Mouse (Mus musculus) macrophage (primary cell): Measurements from ENCODE around the gene Litaf. TPM values are rescaled to one million over a fixed set of nuclear protein-coding genes. Genes with fewer than 3 reads are reported as not detected.

ENCODE experiments used
- H3K27ac ChIP-seq: fragments of 350-480 bp; formaldehyde crosslinking; 2 replicates; pipeline ENCODE4 v1.9.0; 2021
- H3K36me3 ChIP-seq: fragments of 350-480 bp; formaldehyde crosslinking; 2 replicates; pipeline ENCODE4 v1.9.0; 2021; ENCODE audit errors: inconsistent target
- H3K4me3 ChIP-seq: fragments of 350-480 bp; formaldehyde crosslinking; 2 replicates; pipeline ENCODE4 v1.9.0; 2021; ENCODE audit errors: inconsistent target
- H3K79me2 ChIP-seq: fragments of 350-480 bp; formaldehyde crosslinking; 2 replicates; pipeline ENCODE4 v1.9.0; 2021; ENCODE audit errors: inconsistent target
- WGBS: methylation state at CpG from one replicate; pipeline ENCODE4 v1.1.7; 2026; ENCODE audit warnings: inconsistent platforms; ENCODE audit not compliant: missing documents; 5-methylcytosine and 5-hydroxymethylcytosine counted together
- polyA plus RNA-seq: library from polyadenylated mRNA; stranded (reverse); fragments of 250-400 nt; gene quantifications from 3 replicates; pipeline ENCODE4 v1.2.4, GENCODE M21; 2018; ENCODE audit warnings: inconsistent platforms

Litaf gene
- polyA plus RNA-seq, 1 experiment from 2014 or later = 1,163 TPM

DNA sequence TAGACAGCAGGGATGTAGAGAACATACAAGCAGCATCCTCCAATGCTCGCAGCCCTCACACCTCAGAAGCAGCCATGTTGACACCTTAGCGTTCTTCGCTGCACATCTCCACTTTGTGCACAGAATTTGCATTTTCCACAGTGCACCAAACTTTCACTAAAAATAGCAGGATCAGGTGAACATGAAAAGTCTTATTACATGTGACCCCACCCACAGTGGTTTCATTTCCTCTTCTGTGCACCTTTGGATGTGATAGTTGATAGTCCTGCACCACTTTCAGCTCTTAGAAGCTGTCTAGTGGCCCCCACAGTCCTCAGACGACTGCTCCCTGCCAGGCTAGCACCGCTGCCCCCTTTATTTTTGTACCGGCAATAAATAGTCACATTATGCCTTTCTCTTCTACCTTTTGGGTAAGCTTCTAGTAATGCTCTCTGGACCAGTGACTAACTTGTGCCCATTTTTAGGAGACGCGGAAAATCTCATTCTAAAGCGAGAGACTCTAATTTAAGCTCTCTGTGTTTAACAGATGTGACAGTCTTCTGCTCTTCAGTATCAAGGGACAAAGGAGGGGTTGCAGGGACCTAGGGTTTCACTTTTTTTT, 11.7 kb upstream of the Litaf start:
- Histone ChIP-seq H3K27ac (no peak overlapping the region), H3K36me3 (peaks cover 56% of the 10 kb centered on the region), H3K4me3 (no peak overlapping the region), H3K79me2 (no peaks in the 10 kb centered on the region)
- 87% methylated on average over 9 of the region's 9 CpGs for WGBS

DNA sequence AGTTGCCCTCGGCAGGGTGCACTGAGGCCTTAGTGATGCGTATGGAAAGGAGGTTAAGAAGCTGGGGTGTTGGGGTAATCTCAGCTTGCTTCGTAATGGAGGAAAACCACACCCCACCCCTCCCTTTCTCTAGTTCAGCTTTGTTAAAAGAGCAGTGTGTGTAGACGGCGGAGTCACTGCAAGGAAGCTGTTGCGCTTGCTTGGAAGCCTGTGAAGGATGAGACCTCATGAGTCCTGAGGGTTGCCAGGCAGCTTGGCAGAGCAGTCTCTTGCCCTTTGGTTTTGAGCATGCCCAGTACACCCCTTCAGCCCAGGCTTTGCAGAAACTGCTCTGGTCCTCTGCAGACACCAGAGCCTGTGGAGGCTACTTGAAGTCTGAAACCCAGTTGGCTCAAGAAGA, 7.1 kb upstream of the Litaf start:
- WGBS = 71% methylated on average over 6 of the region's 6 CpGs
- no peak overlapping the region for H3K4me3 ChIP-seq
- H3K27ac ChIP-seq = no peak overlapping the region
- H3K36me3 ChIP-seq = peaks cover 39% of the 10 kb centered on the region
- no peaks in the 10 kb centered on the region for H3K79me2 ChIP-seq

DNA sequence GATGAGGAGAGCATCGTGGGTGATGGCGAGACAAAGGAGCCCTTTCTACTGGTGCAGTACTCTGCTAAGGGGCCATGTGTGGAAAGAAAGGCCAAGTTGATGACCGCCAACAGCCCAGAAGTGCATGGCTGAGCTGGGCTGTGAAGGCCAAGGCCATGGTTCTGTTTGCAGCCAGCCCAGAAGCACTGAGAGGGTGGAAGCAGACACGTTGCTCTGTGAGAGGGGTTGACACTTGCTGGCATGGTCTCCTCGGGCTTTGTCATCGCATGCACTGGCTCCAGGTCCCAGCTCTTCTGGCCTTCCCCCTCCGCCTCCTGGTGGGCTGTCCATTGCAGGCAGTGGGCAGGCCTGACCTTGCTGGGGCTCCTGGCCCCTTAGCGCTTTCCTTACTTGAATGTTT, 6.5 kb upstream of the Litaf start:
- 100% methylated on average over 8 of the region's 8 CpGs for WGBS
- no peak overlapping the region for H3K4me3 ChIP-seq
- no peak overlapping the region for H3K27ac ChIP-seq

DNA sequence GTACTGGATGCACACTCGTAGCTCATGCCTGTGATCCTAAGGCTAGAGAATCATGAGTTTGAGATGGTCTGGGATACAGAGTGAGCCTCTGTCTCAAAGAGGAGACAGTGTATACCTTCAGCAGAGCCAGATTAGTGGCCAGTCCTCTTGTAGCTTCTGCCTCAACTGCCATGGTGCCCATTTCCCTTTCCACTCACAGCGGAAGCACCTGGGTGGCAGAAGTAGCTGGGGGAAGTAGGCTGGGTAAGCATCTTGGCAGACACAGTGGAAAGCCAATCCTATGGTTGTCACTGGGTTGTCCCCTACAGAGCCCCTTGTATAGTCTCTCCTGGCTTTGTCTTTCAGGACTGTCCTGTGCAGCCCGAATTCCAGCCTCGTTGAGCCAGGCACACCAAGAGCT, 5.9 kb upstream of the Litaf start:
- 81% methylated on average over 4 of the region's 4 CpGs for WGBS
- Histone ChIP-seq H3K79me2 (no peaks in the 10 kb centered on the region), H3K27ac (no peak overlapping the region), H3K4me3 (no peak overlapping the region), H3K36me3 (peaks cover 28% of the 10 kb centered on the region)

More for the DNA sequence above, 6.5 kb upstream of the Litaf start:
- no peaks in the 10 kb centered on the region for H3K79me2 ChIP-seq
- H3K36me3 ChIP-seq = peaks cover 33% of the 10 kb centered on the region

DNA sequence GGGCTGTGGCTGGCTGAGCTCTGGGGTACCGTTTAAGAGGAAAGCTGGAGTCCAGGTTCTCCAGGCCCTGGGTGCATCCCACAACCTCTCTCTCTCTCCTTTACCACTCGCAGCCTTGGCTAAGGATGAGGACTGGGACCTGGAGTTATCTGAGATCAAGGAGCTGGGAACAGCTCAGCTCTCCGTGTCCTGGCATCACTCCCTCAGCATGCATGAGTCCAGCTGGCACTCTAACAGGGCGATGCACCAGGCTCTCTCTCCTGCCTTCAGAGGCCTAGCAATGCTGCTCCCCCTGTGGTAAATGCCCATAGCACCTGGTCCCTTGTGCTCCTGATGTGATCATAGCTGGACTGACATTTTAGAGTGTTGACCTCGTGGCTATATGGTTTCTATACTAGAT, 5.2 kb upstream of the Litaf start:
- no peaks in the 10 kb centered on the region for H3K79me2 ChIP-seq
- H3K36me3 ChIP-seq = peaks cover 23% of the 10 kb centered on the region
- 91% methylated on average over 4 of the region's 5 CpGs for WGBS
- H3K27ac ChIP-seq = no peak overlapping the region
- no peak overlapping the region for H3K4me3 ChIP-seq

DNA sequence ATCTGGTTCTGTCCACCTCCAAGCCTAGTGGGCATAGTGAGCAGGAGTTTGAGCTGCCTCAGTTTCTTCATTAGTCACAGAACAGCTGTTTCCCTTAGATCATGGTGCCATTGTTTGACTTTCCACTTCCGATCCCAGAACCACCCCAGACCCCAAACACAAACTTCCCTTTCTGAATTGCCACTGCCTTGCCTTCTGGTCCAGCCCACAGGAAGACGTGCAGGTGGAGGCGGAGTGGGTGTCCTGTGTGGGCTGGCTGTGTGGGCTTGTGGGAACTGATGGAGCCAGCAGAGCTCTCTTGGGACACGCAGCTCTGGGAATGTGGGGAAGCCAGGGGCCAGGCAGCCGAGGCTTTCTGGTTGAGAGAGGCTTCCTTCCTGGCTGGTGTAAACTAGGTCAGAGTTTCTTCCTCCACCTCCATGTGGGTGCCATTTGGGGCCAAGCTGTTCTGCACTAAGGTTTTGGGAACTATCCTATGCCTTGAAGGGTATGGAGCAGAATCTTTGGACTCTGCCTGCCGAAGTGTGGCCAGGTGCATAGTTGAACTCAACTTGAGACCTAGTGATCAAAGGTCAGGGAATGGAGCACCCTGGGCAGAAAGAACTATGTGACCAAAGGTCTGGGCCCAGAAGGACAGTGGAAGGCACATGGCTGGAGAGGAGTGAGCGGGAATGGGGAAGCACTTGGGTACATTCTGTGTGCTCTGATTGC, 3.9 kb upstream of the Litaf start:
- Histone ChIP-seq H3K4me3 (no peak overlapping the region), H3K27ac (no peak overlapping the region)
- WGBS = 36% methylated on average over 7 of the region's 7 CpGs

DNA sequence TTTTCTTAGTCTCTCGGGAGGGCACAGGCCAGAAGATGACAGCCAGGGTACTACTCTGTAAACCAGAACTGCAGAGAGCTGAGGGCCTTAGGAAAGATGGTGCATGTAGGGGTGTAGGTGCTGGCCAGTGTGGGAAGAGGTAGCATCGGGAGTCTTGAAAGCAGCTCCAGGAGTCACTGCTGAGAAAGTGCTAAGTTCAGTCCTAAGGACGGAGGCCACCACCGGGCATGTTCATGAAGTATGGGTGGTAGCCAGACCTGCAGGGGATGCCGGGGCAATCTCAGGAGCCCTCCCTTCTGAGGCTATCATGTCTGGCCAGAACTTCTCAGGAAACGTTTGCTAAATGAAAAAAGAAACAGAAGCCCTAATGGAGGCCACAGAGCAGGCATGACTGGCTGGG, 3.3 kb upstream of the Litaf start:
- Histone ChIP-seq H3K79me2 (no peaks in the 10 kb centered on the region), H3K27ac (no peak overlapping the region), H3K36me3 (peaks cover 6% of the 10 kb centered on the region; the same call in 1 of the 2 replicates), H3K4me3 (no peak overlapping the region)
- 45% methylated on average over 6 of the region's 6 CpGs for WGBS

More for the DNA sequence above, 3.9 kb upstream of the Litaf start:
- H3K79me2 ChIP-seq = no peaks in the 10 kb centered on the region
- peaks cover 12% of the 10 kb centered on the region; the same call in 1 of the 2 replicates for H3K36me3 ChIP-seq

DNA sequence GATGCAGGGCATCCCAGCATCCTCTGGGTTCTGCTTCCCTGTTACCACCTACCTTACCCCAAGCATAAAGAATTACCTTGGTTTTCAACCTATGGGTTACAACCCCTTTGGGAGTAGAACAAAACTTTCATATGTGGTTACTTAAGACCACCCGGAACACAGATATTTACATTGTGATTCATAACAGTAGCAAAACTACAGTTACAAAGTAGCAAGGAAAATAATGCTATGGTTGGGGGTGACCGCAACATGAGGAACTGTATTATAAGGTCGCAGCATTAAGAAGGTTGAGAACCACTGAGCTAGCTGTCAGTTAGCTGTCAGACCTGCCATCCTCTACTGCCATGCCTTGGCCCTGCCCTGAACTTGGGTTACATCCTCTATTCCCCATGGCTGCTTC, 2.7 kb upstream of the Litaf start:
- no peaks in the 10 kb centered on the region for H3K36me3 ChIP-seq
- no peaks in the 10 kb centered on the region for H3K79me2 ChIP-seq
- 95% methylated on average over 3 of the region's 3 CpGs for WGBS
- no peak overlapping the region for H3K4me3 ChIP-seq
- no peak overlapping the region for H3K27ac ChIP-seq

DNA sequence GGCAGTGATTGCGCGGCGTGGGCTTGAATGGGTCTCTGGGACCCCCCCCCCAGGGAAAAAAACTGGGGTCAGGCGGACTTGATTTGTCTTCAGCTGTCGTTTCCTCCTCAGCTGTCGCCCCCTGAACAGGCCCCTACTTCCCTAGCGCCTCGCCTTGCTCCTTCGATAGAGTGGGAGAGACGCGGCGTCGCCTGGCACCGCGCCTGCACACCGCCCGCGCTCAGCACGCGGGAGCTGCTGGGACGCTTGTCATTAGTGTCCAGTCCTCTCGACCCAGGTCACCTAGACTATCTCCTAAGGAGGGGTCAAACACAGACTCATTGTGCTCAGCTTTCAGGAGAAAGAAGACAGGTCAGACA, 855 bp upstream of the Litaf start:
- no peak overlapping the region for H3K27ac ChIP-seq

DNA sequence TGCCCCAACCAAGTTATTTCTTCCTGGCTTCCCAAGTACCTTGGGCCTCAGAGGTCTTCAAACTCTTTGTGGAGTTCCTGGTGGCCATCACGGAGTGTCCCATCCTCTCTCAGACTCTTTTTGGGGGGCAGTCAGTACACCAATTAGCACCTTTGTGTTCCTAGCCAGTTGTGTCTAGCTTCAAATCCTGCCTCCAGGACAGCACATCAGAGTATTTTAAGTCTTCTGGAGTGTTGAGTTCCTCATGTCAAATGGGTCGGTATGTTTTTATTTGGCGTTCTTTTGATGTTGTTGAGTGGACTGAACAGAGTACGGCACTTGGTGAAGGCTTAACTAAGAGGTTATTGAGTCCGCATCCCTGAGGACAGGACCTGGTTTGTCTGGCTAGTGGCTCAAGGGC, 526 bp downstream of the Litaf start:
- Histone ChIP-seq H3K79me2 (no peaks in the 10 kb centered on the region), H3K27ac (no peak overlapping the region), H3K36me3 (no peaks in the 10 kb centered on the region), H3K4me3 (no peak overlapping the region)
- WGBS = 85% methylated on average over 4 of the region's 5 CpGs

More for the DNA sequence above, 855 bp upstream of the Litaf start:
- Histone ChIP-seq H3K36me3 (no peaks in the 10 kb centered on the region), H3K79me2 (no peaks in the 10 kb centered on the region), H3K4me3 (peak overlapping the region; percentile 17; the same call in 1 of the 2 replicates)
- WGBS = 3% methylated on average over 19 of the region's 22 CpGs

DNA sequence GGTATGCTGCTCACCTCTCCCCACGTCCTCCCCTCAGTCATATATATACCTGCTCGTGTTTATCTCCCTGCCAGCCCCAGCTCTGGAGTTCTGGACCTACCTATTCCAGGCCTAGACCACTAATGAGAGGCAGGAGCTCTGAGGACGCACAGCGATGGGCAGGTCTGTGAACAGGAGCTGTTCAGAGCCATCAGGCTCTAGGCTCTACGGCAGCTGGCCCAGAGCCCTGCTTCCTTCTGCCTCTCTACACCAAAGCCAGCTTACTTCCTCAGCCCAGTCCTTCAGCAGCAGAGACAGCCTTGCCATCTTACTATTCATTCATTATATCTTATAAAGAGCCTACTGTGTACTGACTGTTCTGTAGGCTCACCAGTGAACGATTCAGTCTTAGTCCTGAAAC, 1.2 kb downstream of the Litaf start:
- no peak overlapping the region for H3K4me3 ChIP-seq
- WGBS = 71% methylated on average over 6 of the region's 6 CpGs

DNA sequence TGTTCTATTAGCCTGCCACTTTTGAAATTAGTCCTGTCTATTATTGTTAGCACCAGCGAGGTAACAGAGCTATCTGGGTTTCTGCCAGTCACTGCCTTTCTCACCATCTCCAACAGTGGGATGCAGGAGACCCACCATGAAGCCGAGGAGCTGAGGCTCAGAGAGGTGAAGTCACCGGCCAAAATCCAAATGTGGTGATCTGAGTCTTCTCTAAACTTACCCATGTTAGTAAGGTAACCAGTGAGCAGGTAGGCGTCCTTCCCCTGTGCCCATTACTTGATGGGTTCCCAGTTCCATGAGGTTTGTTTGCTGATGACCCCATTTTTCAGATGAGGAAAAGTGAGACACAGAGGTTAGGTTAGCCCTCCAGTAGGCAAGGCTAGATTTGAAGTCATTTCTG, 1.6 kb downstream of the Litaf start:
- Histone ChIP-seq H3K36me3 (no peaks in the 10 kb centered on the region), H3K4me3 (no peak overlapping the region), H3K79me2 (no peaks in the 10 kb centered on the region), H3K27ac (no peak overlapping the region)
- 85% methylated on average over 4 of the region's 4 CpGs for WGBS

More for the DNA sequence above, 1.2 kb downstream of the Litaf start:
- Histone ChIP-seq H3K36me3 (no peaks in the 10 kb centered on the region), H3K27ac (no peak overlapping the region), H3K79me2 (no peaks in the 10 kb centered on the region)

DNA sequence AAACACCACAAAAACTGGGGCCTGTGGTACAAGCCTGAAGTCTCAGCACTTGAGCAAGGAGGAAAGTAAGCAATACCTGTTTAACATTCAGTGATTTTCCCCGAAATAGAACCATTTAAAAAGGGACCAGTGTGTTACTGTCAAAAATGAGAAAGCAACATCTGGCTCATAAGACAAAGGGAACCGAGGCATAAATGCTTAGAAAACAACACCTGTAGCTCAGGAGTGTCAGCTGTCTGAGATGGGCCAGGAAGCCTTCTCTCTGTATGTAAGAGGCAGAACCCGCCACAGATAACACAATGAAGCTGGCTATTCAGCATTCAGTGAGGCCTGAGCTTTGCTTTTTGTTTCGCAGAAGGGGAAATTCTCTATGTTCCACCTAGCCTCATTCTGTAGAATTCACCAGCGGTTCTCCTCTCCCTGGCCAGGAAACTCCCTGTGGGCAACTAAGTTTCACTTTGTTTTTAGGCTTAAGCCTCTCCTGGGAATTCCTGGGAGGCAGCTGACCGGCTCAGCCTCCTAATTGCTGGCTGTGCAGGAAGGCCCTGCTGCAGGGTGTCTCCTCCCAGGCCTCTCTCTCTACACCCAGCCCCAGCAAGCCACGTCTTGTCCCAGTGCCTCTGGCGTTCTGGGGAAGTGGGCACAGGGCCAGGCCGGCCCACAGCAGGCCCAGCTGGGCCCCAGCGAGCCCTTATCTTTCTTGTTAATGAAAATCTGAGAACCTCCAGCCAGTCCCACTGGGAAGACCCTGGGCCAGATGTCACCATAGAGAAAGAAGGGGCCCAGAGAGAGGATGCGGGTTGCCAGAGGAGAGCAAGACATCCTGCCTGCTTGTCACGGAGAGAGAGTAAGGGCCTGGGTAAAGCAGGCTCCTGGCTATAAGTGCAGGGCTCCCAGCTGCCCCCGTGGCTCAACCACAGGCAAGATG, 2.9 kb downstream of the Litaf start:
- H3K36me3 ChIP-seq = no peaks in the 10 kb centered on the region
- no peak overlapping the region for H3K27ac ChIP-seq
- WGBS = 43% methylated on average over 13 of the region's 13 CpGs
- H3K4me3 ChIP-seq = no peak overlapping the region
- H3K79me2 ChIP-seq = no peaks in the 10 kb centered on the region

DNA sequence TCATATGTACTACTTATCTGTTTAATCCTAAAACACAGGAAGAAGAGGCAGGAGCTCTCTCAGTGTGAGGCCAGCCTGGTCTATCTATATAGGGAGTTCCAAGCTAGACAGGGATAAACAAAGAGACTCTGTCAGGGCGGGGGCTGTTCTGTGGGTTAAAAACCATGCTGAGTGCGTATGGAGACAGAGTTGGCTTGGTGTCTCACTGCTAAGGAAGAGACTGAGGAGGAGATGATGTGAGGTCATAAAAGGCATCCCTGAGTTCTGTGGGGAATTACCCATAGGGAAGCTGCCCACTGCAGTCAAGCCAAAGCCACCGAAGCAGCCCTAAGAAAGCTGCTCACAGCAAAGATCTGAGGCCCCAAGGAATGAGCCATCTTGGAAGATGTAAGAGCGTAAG, 5.3 kb downstream of the Litaf start, which contains the start of gene Snn:
TSS of gene Snn (plus strand) at position 301 of the 400 bp plus-strand sequence.
- H3K36me3 ChIP-seq = no peaks in the 10 kb centered on the region
- H3K27ac ChIP-seq = no peak within 1 kb of the TSS
- H3K4me3 ChIP-seq = no peak within 1 kb of the TSS
- H3K79me2 ChIP-seq = no peaks in the 10 kb centered on the region
- WGBS = 93% methylated on average over 4 of the region's 4 CpGs

DNA sequence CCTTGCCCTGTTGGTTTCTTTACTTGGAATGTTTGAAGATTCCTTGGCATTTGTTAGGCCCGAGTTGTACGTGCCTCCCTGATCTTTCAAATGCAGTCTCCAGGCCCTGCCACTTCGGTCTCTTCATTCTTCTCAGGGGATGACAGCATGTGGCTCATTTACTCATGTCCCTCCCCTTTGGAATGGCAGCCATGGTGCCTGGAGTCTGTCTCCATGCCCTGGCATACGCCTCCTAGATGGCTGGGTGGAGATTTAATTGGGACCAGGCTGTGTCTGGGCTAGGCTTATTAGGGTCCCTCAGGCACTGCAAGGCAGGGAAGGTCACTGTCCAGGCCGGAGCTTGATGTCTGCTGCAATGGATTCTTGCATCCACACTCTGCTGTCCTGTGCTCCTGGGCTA, 10.0 kb downstream of the Litaf start:
- no peaks in the 10 kb centered on the region for H3K36me3 ChIP-seq
- H3K27ac ChIP-seq = no peak overlapping the region
- 94% methylated on average over 5 of the region's 5 CpGs for WGBS
- H3K4me3 ChIP-seq = no peak overlapping the region
- no peaks in the 10 kb centered on the region for H3K79me2 ChIP-seq
